Mouse (Mus musculus): Measurements from ENCODE around the gene Nt5c1a. TPM values are rescaled to one million over a fixed set of nuclear protein-coding genes. Genes with fewer than 3 reads are reported as not detected.

Gene Nt5c1a
- polyA plus RNA-seq, 1 experiment from 2014 or later = not detected

GRCm38 (mm10) chr4:123233492-123234084 lies 32.3 kb downstream of the Nt5c1a start, which contains the start of gene Heyl:
Gene Heyl (plus strand): TSS chr4:123233556.
- WGBS = 4% methylated on average over 47 of the region's 52 CpGs
- no peak within 1 kb of the TSS for H3K9ac ChIP-seq (ENCODE audit: low read depth, low read length)
- H3K27me3 ChIP-seq (replicated peaks; ENCODE audit: control insufficient read depth, insufficient read depth, low read length) = peaks cover 47% of the 10 kb centered on the region
- DNase-seq (ENCODE audit: low spot score) = no peak
- peak within 1 kb of the TSS; percentile 72 for H3K4me2 ChIP-seq
- H3K4me1 ChIP-seq (replicated peaks; ENCODE audit: control insufficient read depth, insufficient read depth, low read length) = peaks cover 8% of the 10 kb centered on the region
- peak within 1 kb of the TSS; percentile 49 for H3K4me3 ChIP-seq (ENCODE audit: low read depth, low read length)
- peak; percentile 46; the same call in 1 of the 2 replicates for ATAC-seq (replicated peaks; ENCODE audit: low FRiP score)
- H3K9me3 ChIP-seq (ENCODE audit: control insufficient read depth, low read length) = no peaks in the 10 kb centered on the region
- no peak within 1 kb of the TSS for H3K27ac ChIP-seq (ENCODE audit: low read depth, low read length)
- H3K36me3 ChIP-seq (ENCODE audit: control insufficient read depth, insufficient read depth, low read length) = no peaks in the 10 kb centered on the region

- no peaks in the 10 kb centered on the region for H3K36me3 ChIP-seq (ENCODE audit: control insufficient read depth, insufficient read depth, low read length)
- DNase-seq (ENCODE audit: low spot score) = no peak
- H3K4me2 ChIP-seq = no peak overlapping the region
- no peak for ATAC-seq (replicated peaks; ENCODE audit: low FRiP score)
- 66% methylated on average over 9 of the region's 9 CpGs for WGBS
- no peak overlapping the region for H3K27ac ChIP-seq (ENCODE audit: low read depth, low read length)
- no peak overlapping the region for H3K9ac ChIP-seq (ENCODE audit: low read depth, low read length)
- peaks cover 12% of the 10 kb centered on the region for H3K4me1 ChIP-seq (replicated peaks; ENCODE audit: control insufficient read depth, insufficient read depth, low read length)
- H3K4me3 ChIP-seq (ENCODE audit: low read depth, low read length) = no peak overlapping the region
- H3K9me3 ChIP-seq (ENCODE audit: control insufficient read depth, low read length) = no peaks in the 10 kb centered on the region
- H3K27me3 ChIP-seq (replicated peaks; ENCODE audit: control insufficient read depth, insufficient read depth, low read length) = peaks cover 71% of the 10 kb centered on the region
Measured at GRCm38 (mm10) chr4:123235835-123236430, 34.6 kb downstream of the Nt5c1a start.

- Histone ChIP-seq H3K4me3 (ENCODE audit: low read depth, low read length) (no peak overlapping the region), H3K4me1 (replicated peaks; ENCODE audit: control insufficient read depth, insufficient read depth, low read length) (peaks cover 12% of the 10 kb centered on the region), H3K27ac (ENCODE audit: low read depth, low read length) (no peak overlapping the region), H3K36me3 (ENCODE audit: control insufficient read depth, insufficient read depth, low read length) (no peaks in the 10 kb centered on the region), H3K4me2 (no peak overlapping the region), H3K27me3 (replicated peaks; ENCODE audit: control insufficient read depth, insufficient read depth, low read length) (peaks cover 75% of the 10 kb centered on the region), H3K9ac (ENCODE audit: low read depth, low read length) (no peak overlapping the region), H3K9me3 (ENCODE audit: control insufficient read depth, low read length) (no peaks in the 10 kb centered on the region)
- DNase-seq (ENCODE audit: low spot score) (no peak), ATAC-seq (replicated peaks; ENCODE audit: low FRiP score) (no peak)
- WGBS = 70% methylated on average over 13 of the region's 13 CpGs
Measured at GRCm38 (mm10) chr4:123236431-123237031, 35.2 kb downstream of the Nt5c1a start.

- ATAC-seq (replicated peaks; ENCODE audit: low FRiP score) (no peak), DNase-seq (ENCODE audit: low spot score) (no peak)
- peaks cover 68% of the 10 kb centered on the region for H3K27me3 ChIP-seq (replicated peaks; ENCODE audit: control insufficient read depth, insufficient read depth, low read length)
- H3K4me3 ChIP-seq (ENCODE audit: low read depth, low read length) = no peak overlapping the region
- WGBS = 51% methylated on average over 6 of the region's 6 CpGs
- H3K27ac ChIP-seq (ENCODE audit: low read depth, low read length) = no peak overlapping the region
- peaks cover 12% of the 10 kb centered on the region for H3K4me1 ChIP-seq (replicated peaks; ENCODE audit: control insufficient read depth, insufficient read depth, low read length)
- no peak overlapping the region for H3K9ac ChIP-seq (ENCODE audit: low read depth, low read length)
- H3K4me2 ChIP-seq = no peak overlapping the region
- no peaks in the 10 kb centered on the region for H3K9me3 ChIP-seq (ENCODE audit: control insufficient read depth, low read length)
- H3K36me3 ChIP-seq (ENCODE audit: control insufficient read depth, insufficient read depth, low read length) = no peaks in the 10 kb centered on the region
Measured at GRCm38 (mm10) chr4:123237386-123238266, 36.3 kb downstream of the Nt5c1a start.

GRCm38 (mm10) chr4:123239361-123240203 lies 38.3 kb downstream of the Nt5c1a start:
- Histone ChIP-seq H3K27me3 (replicated peaks; ENCODE audit: control insufficient read depth, insufficient read depth, low read length) (peaks cover 53% of the 10 kb centered on the region), H3K27ac (ENCODE audit: low read depth, low read length) (peak overlapping the region; percentile 47; the same call in 1 of the 2 replicates)
- ATAC-seq (replicated peaks; ENCODE audit: low FRiP score) = peak; percentile 42; the same call in 1 of the 2 replicates

GRCm38 (mm10) chr4:123246221-123246620 lies 44.9 kb downstream of the Nt5c1a start:
- no peak overlapping the region for H3K9ac ChIP-seq (ENCODE audit: low read depth, low read length)
- WGBS = 78% methylated on average over 7 of the region's 7 CpGs
- ATAC-seq (replicated peaks; ENCODE audit: low FRiP score) (no peak), DNase-seq (ENCODE audit: low spot score) (no peak)
- no peak overlapping the region for H3K4me2 ChIP-seq
- H3K27me3 ChIP-seq (replicated peaks; ENCODE audit: control insufficient read depth, insufficient read depth, low read length) = peaks cover 12% of the 10 kb centered on the region; the same call in 1 of the 2 replicates
- H3K4me3 ChIP-seq (ENCODE audit: low read depth, low read length) = no peak overlapping the region
- H3K27ac ChIP-seq (ENCODE audit: low read depth, low read length) = no peak overlapping the region
- H3K4me1 ChIP-seq (replicated peaks; ENCODE audit: control insufficient read depth, insufficient read depth, low read length) = no peaks in the 10 kb centered on the region
- no peaks in the 10 kb centered on the region for H3K36me3 ChIP-seq (ENCODE audit: control insufficient read depth, insufficient read depth, low read length)
- H3K9me3 ChIP-seq (ENCODE audit: control insufficient read depth, low read length) = no peaks in the 10 kb centered on the region

More at GRCm38 (mm10) chr4:123239361-123240203, 38.3 kb downstream of the Nt5c1a start:
- Histone ChIP-seq H3K9me3 (ENCODE audit: control insufficient read depth, low read length) (no peaks in the 10 kb centered on the region), H3K4me3 (ENCODE audit: low read depth, low read length) (peak overlapping the region; percentile 29), H3K9ac (ENCODE audit: low read depth, low read length) (no peak overlapping the region), H3K36me3 (ENCODE audit: control insufficient read depth, insufficient read depth, low read length) (no peaks in the 10 kb centered on the region), H3K4me2 (peak overlapping the region; percentile 58), H3K4me1 (replicated peaks; ENCODE audit: control insufficient read depth, insufficient read depth, low read length) (peaks cover 6% of the 10 kb centered on the region)
- 10% methylated on average over 57 of the region's 58 CpGs for WGBS
- no peak for DNase-seq (ENCODE audit: low spot score)

- 88% methylated on average over 5 of the region's 5 CpGs for WGBS
- Histone ChIP-seq H3K4me2 (no peak overlapping the region), H3K4me1 (replicated peaks; ENCODE audit: control insufficient read depth, insufficient read depth, low read length) (no peaks in the 10 kb centered on the region), H3K9me3 (ENCODE audit: control insufficient read depth, low read length) (no peaks in the 10 kb centered on the region), H3K9ac (ENCODE audit: low read depth, low read length) (no peak overlapping the region), H3K27ac (ENCODE audit: low read depth, low read length) (no peak overlapping the region), H3K27me3 (replicated peaks; ENCODE audit: control insufficient read depth, insufficient read depth, low read length) (peaks cover 10% of the 10 kb centered on the region; the same call in 1 of the 2 replicates), H3K36me3 (ENCODE audit: control insufficient read depth, insufficient read depth, low read length) (no peaks in the 10 kb centered on the region), H3K4me3 (ENCODE audit: low read depth, low read length) (no peak overlapping the region)
- no peak for DNase-seq (ENCODE audit: low spot score)
- ATAC-seq (replicated peaks; ENCODE audit: low FRiP score) = no peak
Measured at GRCm38 (mm10) chr4:123246651-123247050, 45.3 kb downstream of the Nt5c1a start.

Data from liver, embryonic 11.5 days (tissue).